In the genomic region with DNA sequence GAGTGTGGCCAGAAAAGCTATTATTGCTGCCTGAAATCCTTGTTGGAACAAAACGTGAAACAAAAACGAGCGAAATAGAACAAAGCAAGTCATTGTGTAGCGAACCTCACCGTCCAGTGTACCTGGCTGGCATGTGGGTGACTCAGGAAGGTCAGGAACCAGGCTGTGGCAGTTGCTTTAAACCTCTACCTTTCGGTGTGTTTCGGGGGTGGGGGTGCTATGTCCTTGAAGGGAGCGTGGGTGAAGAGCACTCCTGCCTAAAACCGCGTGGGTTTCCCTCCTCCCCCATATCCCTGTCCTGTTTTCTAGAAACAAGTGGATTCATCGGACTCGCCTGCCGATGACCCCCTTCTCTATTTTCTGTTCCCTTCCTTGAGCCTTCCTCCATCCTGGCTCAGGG, we compare ENCODE assay signal across 8 mouse cellular contexts.
DNase-seq lines count a peak whose midpoint lies in the region; ATAC-seq and TF ChIP-seq lines count a peak whose summit lies in the region.

No protein-coding gene starts in this region.

- intact Hi-C loops in heart, adult 2 months (cut with DNase I): loop anchor here (1.0 to 5.0 kb wide), 3 partner anchors 25 to 114 kb away; partner anchors contain the start of gene Map4k3

- H3K4me2 ChIP-seq in midbrain, embryonic 11.5 days: no peak overlapping the region
- H3K4me2 ChIP-seq in midbrain, embryonic 13.5 days (replicated peaks): no peak overlapping the region
- peak overlapping the region; percentile 54 for H3K4me2 ChIP-seq in heart, embryonic 15.5 days
- H3K4me2 ChIP-seq in stomach, embryonic 16.5 days (ENCODE audit: low read depth, low read length): peak overlapping the region; percentile 42
- no peak overlapping the region for H3K4me2 ChIP-seq in midbrain, embryonic 15.5 days

- TF ChIP-seq EP300 in heart, adult 2 months (IDR thresholded peaks at IDR 0.05; ENCODE audit: insufficient read depth, low read depth, low read length): no peak

- no peak for ATAC-seq in midbrain, embryonic 11.5 days (ENCODE audit: low FRiP score)
- no peak for ATAC-seq in midbrain, embryonic 13.5 days
- ATAC-seq in heart, embryonic 15.5 days (replicated peaks; ENCODE audit: insufficient number of reproducible peaks, insufficient read depth, low FRiP score, low read depth): no peak
- ATAC-seq in stomach, embryonic 16.5 days (ENCODE audit: insufficient read depth, low FRiP score): no peak
- ATAC-seq in midbrain, embryonic 15.5 days (replicated peaks): no peak; the same call in 1 of the 2 replicates

- peak overlapping the region; percentile 83 for H3K27ac ChIP-seq in heart, adult 2 months
- no peak overlapping the region for H3K27ac ChIP-seq in midbrain, embryonic 11.5 days (ENCODE audit: low read depth, low read length)
- H3K27ac ChIP-seq in midbrain, embryonic 13.5 days: no peak overlapping the region
- peak overlapping the region; percentile 81 for H3K27ac ChIP-seq in heart, embryonic 15.5 days
- peak overlapping the region; percentile 87 for H3K27ac ChIP-seq in stomach, embryonic 16.5 days (ENCODE audit: low read length)
- H3K27ac ChIP-seq in midbrain, embryonic 15.5 days: no peak overlapping the region

- H3K9ac ChIP-seq in heart, adult 2 months (ENCODE audit: low read depth, low read length): 0 out of 2 replicates have a peak overlapping the region, but pooled peaks have one; percentile 2
- H3K9ac ChIP-seq in midbrain, embryonic 11.5 days (ENCODE audit: low read length): no peak overlapping the region
- no peak overlapping the region for H3K9ac ChIP-seq in midbrain, embryonic 13.5 days (replicated peaks)
- H3K9ac ChIP-seq in heart, embryonic 15.5 days: no peak overlapping the region
- peak overlapping the region; percentile 30; the same call in 1 of the 2 replicates for H3K9ac ChIP-seq in stomach, embryonic 16.5 days (ENCODE audit: low read length)
- H3K9ac ChIP-seq in midbrain, embryonic 15.5 days: no peak overlapping the region

- peak in 1 of 2 experiments; percentile 48 for DNase-seq in heart, adult 2 months
- no peak for DNase-seq in heart, adult 9 months (ENCODE audit: low spot score in 2 of 2)
- DNase-seq in midbrain, embryonic 11.5 days (ENCODE audit: low spot score, missing footprints): peak; percentile 8
- no peak for DNase-seq in ovary, postnatal 14 days (ENCODE audit: low spot score)

- peaks cover 22% of the 10 kb centered on the region for H3K4me1 ChIP-seq in heart, adult 2 months (ENCODE audit: control insufficient read depth, insufficient read depth, low read length)
- H3K4me1 ChIP-seq in midbrain, embryonic 11.5 days (ENCODE audit: control insufficient read depth, insufficient read depth, low read length): no peaks in the 10 kb centered on the region
- peaks cover 14% of the 10 kb centered on the region; the same call in 1 of the 2 replicates for H3K4me1 ChIP-seq in midbrain, embryonic 13.5 days (replicated peaks)
- peaks cover 27% of the 10 kb centered on the region for H3K4me1 ChIP-seq in heart, embryonic 15.5 days (replicated peaks)
- H3K4me1 ChIP-seq in stomach, embryonic 16.5 days (ENCODE audit: control insufficient read depth, insufficient read depth, low read length): peaks cover 31% of the 10 kb centered on the region
- peaks cover 14% of the 10 kb centered on the region for H3K4me1 ChIP-seq in midbrain, embryonic 15.5 days

- no peaks in the 10 kb centered on the region for H3K9me3 ChIP-seq in midbrain, embryonic 11.5 days (ENCODE audit: control insufficient read depth, low read length)
- H3K9me3 ChIP-seq in midbrain, embryonic 13.5 days: no peaks in the 10 kb centered on the region
- H3K9me3 ChIP-seq in heart, embryonic 15.5 days (replicated peaks): no peaks in the 10 kb centered on the region
- H3K9me3 ChIP-seq in stomach, embryonic 16.5 days (replicated peaks; ENCODE audit: control insufficient read depth, low read length): no peaks in the 10 kb centered on the region
- no peaks in the 10 kb centered on the region for H3K9me3 ChIP-seq in midbrain, embryonic 15.5 days

- no peaks in the 10 kb centered on the region for H3K79me2 ChIP-seq in heart, adult 2 months (replicated peaks; ENCODE audit: control insufficient read depth, insufficient read depth, low read length)

- H3K27me3 ChIP-seq in heart, adult 2 months (ENCODE audit: control insufficient read depth, insufficient read depth, low read length): no peaks in the 10 kb centered on the region
- H3K27me3 ChIP-seq in midbrain, embryonic 11.5 days (ENCODE audit: control insufficient read depth, insufficient read depth, low read length): no peaks in the 10 kb centered on the region
- no peaks in the 10 kb centered on the region for H3K27me3 ChIP-seq in midbrain, embryonic 13.5 days
- H3K27me3 ChIP-seq in heart, embryonic 15.5 days: no peaks in the 10 kb centered on the region
- no peaks in the 10 kb centered on the region for H3K27me3 ChIP-seq in stomach, embryonic 16.5 days (ENCODE audit: control insufficient read depth, insufficient read depth, low read length)
- no peaks in the 10 kb centered on the region for H3K27me3 ChIP-seq in midbrain, embryonic 15.5 days (replicated peaks)

- WGBS in heart, adult 2 months: 48% methylated on average over 13 of the region's 13 CpGs
- WGBS in midbrain, embryonic 11.5 days: 83% methylated on average over 13 of the region's 13 CpGs
- 86% methylated on average over 13 of the region's 13 CpGs for WGBS in midbrain, embryonic 13.5 days
- 68% methylated on average over 13 of the region's 13 CpGs for WGBS in heart, embryonic 15.5 days
- WGBS in stomach, embryonic 16.5 days: 59% methylated on average over 13 of the region's 13 CpGs
- 85% methylated on average over 13 of the region's 13 CpGs for WGBS in midbrain, embryonic 15.5 days

- H3K36me3 ChIP-seq in heart, adult 2 months (ENCODE audit: control insufficient read depth, insufficient read depth, low read length): peaks cover 4% of the 10 kb centered on the region
- H3K36me3 ChIP-seq in midbrain, embryonic 11.5 days (ENCODE audit: control insufficient read depth, insufficient read depth, low read length): no peaks in the 10 kb centered on the region
- H3K36me3 ChIP-seq in midbrain, embryonic 13.5 days: no peaks in the 10 kb centered on the region
- H3K36me3 ChIP-seq in heart, embryonic 15.5 days: no peaks in the 10 kb centered on the region
- no peaks in the 10 kb centered on the region for H3K36me3 ChIP-seq in stomach, embryonic 16.5 days (ENCODE audit: control insufficient read depth, insufficient read depth, low read length)
- no peaks in the 10 kb centered on the region for H3K36me3 ChIP-seq in midbrain, embryonic 15.5 days (replicated peaks)

- TF ChIP-seq POLR2A in heart, adult 2 months (IDR thresholded peaks at IDR 0.05; ENCODE audit: insufficient read depth, low read depth, low read length): no peak

- TF ChIP-seq CTCF in heart, adult 2 months (IDR thresholded peaks at IDR 0.05): no peak

- peak overlapping the region; percentile 17; the same call in 1 of the 2 replicates for H3K4me3 ChIP-seq in heart, adult 2 months
- no peak overlapping the region for H3K4me3 ChIP-seq in midbrain, embryonic 11.5 days (ENCODE audit: low read depth, low read length)
- H3K4me3 ChIP-seq in midbrain, embryonic 13.5 days (replicated peaks): no peak overlapping the region
- H3K4me3 ChIP-seq in heart, embryonic 15.5 days: no peak overlapping the region
- no peak overlapping the region for H3K4me3 ChIP-seq in stomach, embryonic 16.5 days (replicated peaks; ENCODE audit: low read length)
- H3K4me3 ChIP-seq in midbrain, embryonic 15.5 days: no peak overlapping the region

Comparison
In these comparisons a context has a peak if more than half of its experiments do, and no peak if none do; other contexts are left out.
1. H3K9ac ChIP-seq: peak in heart, adult 2 months (single experiment) and stomach, embryonic 16.5 days (single experiment); none in midbrain, embryonic 11.5 days (single experiment), midbrain, embryonic 13.5 days (single experiment), heart, embryonic 15.5 days (single experiment) and midbrain, embryonic 15.5 days (single experiment).
2. H3K27ac ChIP-seq: peak in heart, adult 2 months (single experiment), heart, embryonic 15.5 days (single experiment) and stomach, embryonic 16.5 days (single experiment); none in midbrain, embryonic 11.5 days (single experiment), midbrain, embryonic 13.5 days (single experiment) and midbrain, embryonic 15.5 days (single experiment).
3. H3K4me2 ChIP-seq: peak in heart, embryonic 15.5 days (single experiment) and stomach, embryonic 16.5 days (single experiment); none in midbrain, embryonic 11.5 days (single experiment), midbrain, embryonic 13.5 days (single experiment) and midbrain, embryonic 15.5 days (single experiment).